Mouse (Mus musculus) bone marrow, adult 2 months (tissue): ENCODE results near the gene Chst11.

Source experiments
- CTCF ChIP-seq: fragments of 200-500 bp; IDR thresholded peaks from 2 replicates; pipeline ENCODE4 v1.5.1; 2011; ENCODE audit warnings: low read length, control low read depth; ENCODE audit not compliant: control insufficient read depth, insufficient read depth
- POLR2A ChIP-seq: fragments of 200-500 bp; IDR thresholded peaks from 2 replicates; pipeline ENCODE4 v1.6.1; 2011; ENCODE audit warnings: low read depth, mild to moderate bottlenecking, control low read depth, low read length, borderline replicate concordance; ENCODE audit not compliant: control insufficient read depth

GRCm38 (mm10) chr10:83094248-83094647, 109.0 kb downstream of the Chst11 start:
- no peak for TF ChIP-seq POLR2A
- no peak for TF ChIP-seq CTCF
